Mouse (Mus musculus) heart, adult 2 months (tissue): Measurements from ENCODE around the gene Agxt2. TPM values are rescaled to one million over a fixed set of nuclear protein-coding genes. Genes with fewer than 3 reads are reported as not detected.

Experiments
- DNase-seq, 2 experiments: peaks; one replicate each; pipeline ENCODE4 v3.0.0; 2021
- H3K27ac ChIP-seq: fragments of 200-600 bp; 2 replicates; pipeline ENCODE4 v1.8.1; 2022
- H3K27me3 ChIP-seq: fragments of 200-500 bp; 2 replicates; pipeline ENCODE4 v1.6.1; 2012; ENCODE audit warnings: mild to moderate bottlenecking, low read length, inconsistent platforms, mixed read lengths; ENCODE audit not compliant: control insufficient read depth, insufficient read depth
- H3K36me3 ChIP-seq: fragments of 200-500 bp; 2 replicates; pipeline ENCODE4 v1.6.1; 2012; ENCODE audit warnings: low read length, inconsistent platforms; ENCODE audit not compliant: control insufficient read depth, insufficient read depth
- H3K4me1 ChIP-seq: fragments of 200-500 bp; 2 replicates; pipeline ENCODE4 v1.6.1; 2011; ENCODE audit warnings: low read length; ENCODE audit not compliant: control insufficient read depth, insufficient read depth
- H3K4me3 ChIP-seq: fragments of 200-600 bp; 2 replicates; pipeline ENCODE4 v1.8.1; 2022
- H3K79me2 ChIP-seq: fragments of 200-500 bp; replicated peaks from 2 replicates; pipeline ENCODE4 v1.6.1; 2012; ENCODE audit warnings: mild to moderate bottlenecking, inconsistent platforms, low read length, moderate library complexity, mixed read lengths; ENCODE audit not compliant: control insufficient read depth, insufficient read depth
- H3K9ac ChIP-seq: fragments of 200-500 bp; 2 replicates; pipeline ENCODE4 v1.6.1; 2012; ENCODE audit warnings: low read depth, mild to moderate bottlenecking, control low read depth, inconsistent platforms, low read length, mixed read lengths
- CTCF ChIP-seq: fragments of 200-600 bp; IDR thresholded peaks from 2 replicates; pipeline ENCODE4 v1.8.1; 2022; ENCODE audit warnings: antibody characterized with exemption, mild to moderate bottlenecking, moderate library complexity
- EP300 ChIP-seq: fragments of 200-500 bp; IDR thresholded peaks from 2 replicates; pipeline ENCODE4 v1.6.1; 2011; ENCODE audit warnings: low read depth, low read length, control low read depth; ENCODE audit not compliant: insufficient read depth
- POLR2A ChIP-seq: fragments of 200-500 bp; IDR thresholded peaks from 2 replicates; pipeline ENCODE4 v1.6.1; 2011; ENCODE audit warnings: mild to moderate bottlenecking, low read depth, low read length, control low read depth; ENCODE audit not compliant: insufficient read depth
- WGBS: fragments of 180-500 bp; shearing (Covaris S2); methylation state at CpG from one replicate; pipeline ENCODE4 v1.1.7; 2018; 5-methylcytosine and 5-hydroxymethylcytosine counted together
- intact Hi-C: fragments of 180-260 bp; cut with DNase I; formaldehyde crosslinking; loops from one replicate; pipeline ENCODE4 v1.15.1; 2025
- polyA plus RNA-seq: library from polyadenylated mRNA; depleted of rRNA; stranded (reverse); fragments of >200 nt; gene quantifications from 2 replicates; pipeline ENCODE4 v1.2.3, GENCODE M21; 2012; rRNA removed
- total RNA-seq, 2 experiments: library from RNA; stranded (reverse); gene quantifications; 2 replicates each; pipeline ENCODE4 v1.2.3; 2021

Gene Agxt2
- total and polyA plus RNA-seq, 3 experiments: not detected

DNA sequence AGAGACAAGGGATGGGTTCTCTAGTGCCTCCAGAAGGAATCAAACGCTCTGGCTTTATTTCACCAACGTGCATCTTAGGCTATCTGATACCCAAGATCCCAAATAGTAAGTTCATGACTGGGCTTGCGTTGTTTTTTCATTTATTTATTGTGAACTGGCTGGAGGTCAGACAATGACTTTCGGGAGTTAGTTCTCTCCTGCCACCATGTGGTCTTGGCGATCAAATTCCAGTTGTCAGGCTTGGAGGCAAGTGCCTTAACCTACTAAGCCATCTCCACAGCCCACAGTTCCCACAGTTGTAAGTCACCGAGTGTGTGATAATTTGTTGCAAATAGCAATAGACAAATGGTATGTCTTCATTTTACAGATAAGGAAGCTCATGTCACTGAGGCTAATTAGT is 81.6 kb downstream of the Agxt2 start:
- 66% methylated on average over 6 of the region's 6 CpGs for WGBS
- no peaks in the 10 kb centered on the region for H3K4me1 ChIP-seq
- no peak for DNase-seq
- intact Hi-C loops: loop anchor here (5.0 kb wide), 1 partner anchor 983 kb away; no protein-coding TSS in a partner anchor
- no peaks in the 10 kb centered on the region for H3K79me2 ChIP-seq
- no peak overlapping the region for H3K4me3 ChIP-seq
- no peak overlapping the region for H3K27ac ChIP-seq
- no peak overlapping the region for H3K9ac ChIP-seq
- TF ChIP-seq CTCF (peak; percentile 48), POLR2A (no peak)
- no peaks in the 10 kb centered on the region for H3K27me3 ChIP-seq
- no peaks in the 10 kb centered on the region for H3K36me3 ChIP-seq

DNA sequence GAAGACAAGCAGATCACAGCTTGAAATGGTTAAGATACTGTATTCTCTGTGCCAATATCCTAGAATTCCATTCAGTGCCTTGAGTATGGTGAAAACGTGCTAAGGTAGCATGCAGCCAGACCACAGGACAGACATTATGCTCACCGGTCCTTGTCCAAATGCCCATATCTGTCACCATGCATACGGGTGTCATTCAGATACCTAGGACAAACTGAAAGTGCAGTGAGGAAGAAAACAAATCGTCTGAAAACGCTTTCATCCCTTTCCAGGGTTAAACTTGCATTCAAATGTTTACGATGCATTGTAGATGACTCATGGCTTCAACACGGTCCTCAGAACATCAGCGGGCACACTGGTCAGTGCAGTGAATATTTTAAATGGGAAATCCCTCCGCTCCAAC is 83.2 kb downstream of the Agxt2 start:
- DNase-seq: no peak
- Histone ChIP-seq H3K27ac (no peak overlapping the region), H3K36me3 (no peaks in the 10 kb centered on the region), H3K4me3 (no peak overlapping the region), H3K9ac (no peak overlapping the region), H3K27me3 (no peaks in the 10 kb centered on the region), H3K79me2 (no peaks in the 10 kb centered on the region), H3K4me1 (no peaks in the 10 kb centered on the region)
- TF ChIP-seq EP300 (no peak), POLR2A (no peak), CTCF (no peak)
- intact Hi-C loops: loop anchor here (5.0 kb wide), 1 partner anchor 984 kb away; no protein-coding TSS in a partner anchor
- 89% methylated on average over 9 of the region's 9 CpGs for WGBS

DNA sequence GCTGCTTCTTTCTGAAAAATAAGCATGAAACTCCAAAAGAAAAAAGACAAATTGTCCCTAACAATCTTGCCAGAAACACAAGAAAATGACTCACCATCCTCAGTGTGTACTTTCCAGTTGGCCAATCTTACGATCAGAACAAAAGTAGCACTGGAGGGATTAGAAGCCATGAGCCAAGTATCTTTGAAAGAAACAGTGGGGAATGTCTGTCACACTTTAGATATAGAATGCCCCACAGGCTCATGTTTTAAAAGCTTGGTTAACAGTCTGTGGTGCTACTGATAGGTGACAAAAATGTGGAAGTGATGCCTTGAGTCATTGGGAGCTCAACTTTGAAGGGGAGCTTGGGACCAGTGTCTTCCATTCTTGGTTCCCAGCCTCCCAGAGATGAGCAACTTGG is 83.9 kb downstream of the Agxt2 start:
- H3K36me3 ChIP-seq: no peaks in the 10 kb centered on the region
- no peaks in the 10 kb centered on the region for H3K27me3 ChIP-seq
- intact Hi-C loops: loop anchor here (5.0 kb wide), 1 partner anchor 985 kb away; no protein-coding TSS in a partner anchor
- 68% methylated on average over 1 of the region's 1 CpGs for WGBS
- no peaks in the 10 kb centered on the region for H3K4me1 ChIP-seq
- no peak overlapping the region for H3K9ac ChIP-seq
- H3K27ac ChIP-seq: no peak overlapping the region
- no peaks in the 10 kb centered on the region for H3K79me2 ChIP-seq
- TF ChIP-seq CTCF (no peak), POLR2A (no peak), EP300 (no peak)
- DNase-seq: no peak
- no peak overlapping the region for H3K4me3 ChIP-seq

DNA sequence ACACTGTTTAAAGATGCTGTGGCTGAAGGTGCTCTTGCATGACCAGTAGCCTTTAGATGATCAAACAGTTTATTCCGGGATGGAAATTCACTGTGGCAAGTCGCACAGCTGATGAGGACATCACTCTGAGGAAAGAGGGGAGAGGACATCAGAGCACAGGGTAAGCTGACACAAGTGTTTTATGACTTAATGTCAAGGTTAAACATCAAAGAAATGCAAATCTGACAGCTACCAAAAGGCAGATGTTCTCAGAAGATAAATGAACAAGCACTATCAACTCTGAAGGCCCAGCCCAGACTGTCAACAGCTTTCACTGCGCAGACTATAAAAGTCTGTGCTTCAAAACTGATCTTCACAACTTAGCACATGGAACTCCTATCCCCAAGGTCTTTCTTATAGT is 88.8 kb downstream of the Agxt2 start:
- DNase-seq: no peak
- Histone ChIP-seq H3K9ac (no peak overlapping the region), H3K4me3 (no peak overlapping the region), H3K4me1 (no peaks in the 10 kb centered on the region), H3K79me2 (no peaks in the 10 kb centered on the region; the same call in 1 of the 2 replicates), H3K27ac (no peak overlapping the region), H3K27me3 (no peaks in the 10 kb centered on the region), H3K36me3 (no peaks in the 10 kb centered on the region)
- TF ChIP-seq POLR2A: no peak
- TF ChIP-seq CTCF: no peak
- TF ChIP-seq EP300: no peak
- 94% methylated on average over 3 of the region's 3 CpGs for WGBS
- intact Hi-C loops: no loop called here

Other genes starting within 250 kb of the Agxt2 start
- gene Prlr, start 181.3 kb upstream of the Agxt2 start, total RNA-seq: 1 to 10 TPM; 3.0 to 5.5 TPM
- gene Prlr, start 181.3 kb upstream of the Agxt2 start, polyA plus RNA-seq: 1.1 TPM in 2 replicates
- gene Gm21973, start 33.2 kb upstream of the Agxt2 start, total RNA-seq: not detected
- gene Gm21973, start 33.2 kb upstream of the Agxt2 start, polyA plus RNA-seq: not detected in 2 replicates
- gene Dnajc21, start 112.0 kb downstream of the Agxt2 start, total RNA-seq: 10 to 100 TPM; 34.5 to 41.2 TPM
- gene Dnajc21, start 112.0 kb downstream of the Agxt2 start, polyA plus RNA-seq: 2.2 and 5.4 TPM in 2 replicates
- 10 to 100 TPM; 20.9 to 24.4 TPM for gene Brix1, start 127.4 kb downstream of the Agxt2 start, total RNA-seq
- gene Brix1, start 127.4 kb downstream of the Agxt2 start, polyA plus RNA-seq: 2.6 and 4.5 TPM in 2 replicates
- gene Rad1, start 127.5 kb downstream of the Agxt2 start, total RNA-seq: 1 to 10 TPM; 9.0 to 9.3 TPM
- 4.8 and 9.6 TPM in 2 replicates for gene Rad1, start 127.5 kb downstream of the Agxt2 start, polyA plus RNA-seq
- not detected for gene Ttc23l, start 200.1 kb downstream of the Agxt2 start, total RNA-seq
- gene Ttc23l, start 200.1 kb downstream of the Agxt2 start, polyA plus RNA-seq: 0.12 TPM in 1 of 2 replicates, not detected in the other